Mouse (Mus musculus): ENCODE data around the gene Adcyap1. TPM values are rescaled to one million over a fixed set of nuclear protein-coding genes. Genes with fewer than 3 reads are reported as not detected.

Adcyap1 gene
- not detected in 2 replicates for polyA plus RNA-seq (2012; ENCODE audit: insufficient read depth, insufficient read length, missing spikeins)

- H3K4me3 ChIP-seq (ENCODE audit: insufficient read depth, low read depth, low read length): no peak within 1 kb of the TSS
- H3K4me1 ChIP-seq (ENCODE audit: control insufficient read depth, insufficient read depth, insufficient read length, low read length): peaks cover 2% of the 10 kb centered on the region; the same call in 1 of the 2 replicates
- H3K27ac ChIP-seq (replicated peaks; ENCODE audit: low read depth, low read length): no peak within 1 kb of the TSS
Measured at GRCm38 (mm10) chr17:93198717-93199116, at the start of gene Adcyap1. Gene Adcyap1, plus strand, starts transcription at chr17:93199017.

GRCm38 (mm10) chr17:93158280-93158851, 40.5 kb upstream of the Adcyap1 start:
- no peak overlapping the region for H3K4me3 ChIP-seq (ENCODE audit: insufficient read depth, low read depth, low read length)
- H3K27ac ChIP-seq (replicated peaks; ENCODE audit: low read depth, low read length): no peak overlapping the region
- no peaks in the 10 kb centered on the region for H3K4me1 ChIP-seq (ENCODE audit: control insufficient read depth, insufficient read depth, insufficient read length, low read length)

- Histone ChIP-seq H3K27ac (replicated peaks; ENCODE audit: low read depth, low read length) (no peak overlapping the region), H3K4me1 (ENCODE audit: control insufficient read depth, insufficient read depth, insufficient read length, low read length) (no peaks in the 10 kb centered on the region), H3K4me3 (ENCODE audit: insufficient read depth, low read depth, low read length) (no peak overlapping the region)
Measured at GRCm38 (mm10) chr17:93169572-93169971, 29.2 kb upstream of the Adcyap1 start.

- no peak overlapping the region for H3K4me3 ChIP-seq (ENCODE audit: insufficient read depth, low read depth, low read length)
- no peaks in the 10 kb centered on the region for H3K4me1 ChIP-seq (ENCODE audit: control insufficient read depth, insufficient read depth, insufficient read length, low read length)
- no peak overlapping the region for H3K27ac ChIP-seq (replicated peaks; ENCODE audit: low read depth, low read length)
Measured at GRCm38 (mm10) chr17:93196846-93197245, 2.0 kb upstream of the Adcyap1 start.

GRCm38 (mm10) chr17:93198213-93198612, 604 bp upstream of the Adcyap1 start:
- H3K4me1 ChIP-seq (ENCODE audit: control insufficient read depth, insufficient read depth, insufficient read length, low read length): peaks cover 2% of the 10 kb centered on the region; the same call in 1 of the 2 replicates
- no peak overlapping the region for H3K27ac ChIP-seq (replicated peaks; ENCODE audit: low read depth, low read length)
- H3K4me3 ChIP-seq (ENCODE audit: insufficient read depth, low read depth, low read length): no peak overlapping the region

- H3K27ac ChIP-seq (replicated peaks; ENCODE audit: low read depth, low read length): no peak overlapping the region
- peaks cover 2% of the 10 kb centered on the region; the same call in 1 of the 2 replicates for H3K4me1 ChIP-seq (ENCODE audit: control insufficient read depth, insufficient read depth, insufficient read length, low read length)
- H3K4me3 ChIP-seq (ENCODE audit: insufficient read depth, low read depth, low read length): no peak overlapping the region
Measured at GRCm38 (mm10) chr17:93199218-93199617, 401 bp downstream of the Adcyap1 start.

GRCm38 (mm10) chr17:93199747-93200146, 930 bp downstream of the Adcyap1 start:
- Histone ChIP-seq H3K4me1 (ENCODE audit: control insufficient read depth, insufficient read depth, insufficient read length, low read length) (peaks cover 2% of the 10 kb centered on the region; the same call in 1 of the 2 replicates), H3K4me3 (ENCODE audit: insufficient read depth, low read depth, low read length) (no peak overlapping the region), H3K27ac (replicated peaks; ENCODE audit: low read depth, low read length) (no peak overlapping the region)

GRCm38 (mm10) chr17:93200386-93201264, 1.8 kb downstream of the Adcyap1 start:
- Histone ChIP-seq H3K27ac (replicated peaks; ENCODE audit: low read depth, low read length) (no peak overlapping the region), H3K4me1 (ENCODE audit: control insufficient read depth, insufficient read depth, insufficient read length, low read length) (peaks cover 2% of the 10 kb centered on the region; the same call in 1 of the 2 replicates), H3K4me3 (ENCODE audit: insufficient read depth, low read depth, low read length) (no peak overlapping the region)

- H3K27ac ChIP-seq (replicated peaks; ENCODE audit: low read depth, low read length): no peak overlapping the region
- H3K4me3 ChIP-seq (ENCODE audit: insufficient read depth, low read depth, low read length): no peak overlapping the region
- H3K4me1 ChIP-seq (ENCODE audit: control insufficient read depth, insufficient read depth, insufficient read length, low read length): peaks cover 2% of the 10 kb centered on the region; the same call in 1 of the 2 replicates
Measured at GRCm38 (mm10) chr17:93201265-93201925, 2.6 kb downstream of the Adcyap1 start.

- no peak overlapping the region for H3K4me3 ChIP-seq (ENCODE audit: insufficient read depth, low read depth, low read length)
- peaks cover 2% of the 10 kb centered on the region; the same call in 1 of the 2 replicates for H3K4me1 ChIP-seq (ENCODE audit: control insufficient read depth, insufficient read depth, insufficient read length, low read length)
- H3K27ac ChIP-seq (replicated peaks; ENCODE audit: low read depth, low read length): no peak overlapping the region
Measured at GRCm38 (mm10) chr17:93202165-93203075, 3.6 kb downstream of the Adcyap1 start.

GRCm38 (mm10) chr17:93203076-93204031, 4.5 kb downstream of the Adcyap1 start:
- Histone ChIP-seq H3K4me3 (ENCODE audit: insufficient read depth, low read depth, low read length) (no peak overlapping the region), H3K27ac (replicated peaks; ENCODE audit: low read depth, low read length) (no peak overlapping the region)

GRCm38 (mm10) chr17:93217785-93218184, 19.0 kb downstream of the Adcyap1 start:
- H3K4me3 ChIP-seq (ENCODE audit: insufficient read depth, low read depth, low read length): no peak overlapping the region
- H3K27ac ChIP-seq (replicated peaks; ENCODE audit: low read depth, low read length): no peak overlapping the region
- no peaks in the 10 kb centered on the region for H3K4me1 ChIP-seq (ENCODE audit: control insufficient read depth, insufficient read depth, insufficient read length, low read length)

More at GRCm38 (mm10) chr17:93203076-93204031, 4.5 kb downstream of the Adcyap1 start:
- H3K4me1 ChIP-seq (ENCODE audit: control insufficient read depth, insufficient read depth, insufficient read length, low read length): peaks cover 2% of the 10 kb centered on the region; the same call in 1 of the 2 replicates

GRCm38 (mm10) chr17:93218640-93219039, 19.8 kb downstream of the Adcyap1 start:
- no peaks in the 10 kb centered on the region for H3K4me1 ChIP-seq (ENCODE audit: control insufficient read depth, insufficient read depth, insufficient read length, low read length)
- H3K4me3 ChIP-seq (ENCODE audit: insufficient read depth, low read depth, low read length): no peak overlapping the region
- H3K27ac ChIP-seq (replicated peaks; ENCODE audit: low read depth, low read length): no peak overlapping the region

Data from brown adipose tissue, adult 24 weeks (tissue).